Mouse (Mus musculus) forebrain, embryonic 16.5 days (tissue): Measurements from ENCODE around the gene Kbtbd2. TPM values are rescaled to one million over a fixed set of nuclear protein-coding genes. Genes with fewer than 3 reads are reported as not detected.

Experiments
- ATAC-seq: fragments of 200-750 bp; cut with Nextera tagmentation; 2 replicates; pipeline ENCODE4 v1.8.0; 2017; ENCODE audit warnings: mild to moderate bottlenecking, moderate library complexity
- H3K27ac ChIP-seq: fragments of 300-500 bp; sonication (generic); 2 replicates; pipeline ENCODE4 v1.5.1; 2014; ENCODE audit warnings: low read length, control low read depth
- H3K27me3 ChIP-seq: fragments of 300-500 bp; sonication (generic); replicated peaks from 2 replicates; pipeline ENCODE4 v1.6.1; 2014; ENCODE audit warnings: low read length; ENCODE audit not compliant: control insufficient read depth, insufficient read depth
- H3K36me3 ChIP-seq: fragments of 300-500 bp; sonication (generic); 2 replicates; pipeline ENCODE4 v1.6.1; 2014; ENCODE audit not compliant: control insufficient read depth, insufficient read depth
- H3K4me1 ChIP-seq: fragments of 300-500 bp; sonication (generic); replicated peaks from 2 replicates; pipeline ENCODE4 v1.6.1; 2014; ENCODE audit warnings: low read length; ENCODE audit not compliant: control insufficient read depth, insufficient read depth
- H3K4me2 ChIP-seq: fragments of 300-500 bp; sonication (generic); 2 replicates; pipeline ENCODE4 v1.6.1; 2014; ENCODE audit warnings: mild to moderate bottlenecking, low read length, control low read depth
- H3K4me3 ChIP-seq: fragments of 300-500 bp; sonication (generic); replicated peaks from 2 replicates; pipeline ENCODE4 v1.5.1; 2014; ENCODE audit warnings: mild to moderate bottlenecking, low read length, control low read depth
- H3K9ac ChIP-seq: fragments of 300-500 bp; sonication (generic); replicated peaks from 2 replicates; pipeline ENCODE4 v1.6.1; 2014; ENCODE audit warnings: low read depth, low read length, control low read depth
- H3K9me3 ChIP-seq: fragments of 300-500 bp; sonication (generic); 2 replicates; pipeline ENCODE4 v1.6.1; 2016; ENCODE audit warnings: low read length; ENCODE audit not compliant: control insufficient read depth
- WGBS: fragments of 180-500 bp; shearing (Covaris S2); extraction: QIAGEN DNeasy Blood & Tissue Kit; methylation state at CpG from one replicate; pipeline ENCODE4 v1.1.7; 2014; 5-methylcytosine and 5-hydroxymethylcytosine counted together
- polyA plus RNA-seq: library from polyadenylated mRNA; unstranded; fragments of >200 nt; fragmentation: Nextera tagmentation; extraction: Ambion mirVana; gene quantifications from 2 replicates; pipeline ENCODE4 v1.2.1, GENCODE M21; 2015

The Kbtbd2 gene
- polyA plus RNA-seq, 1 experiment from 2014 or later = 36.5 TPM

DNA sequence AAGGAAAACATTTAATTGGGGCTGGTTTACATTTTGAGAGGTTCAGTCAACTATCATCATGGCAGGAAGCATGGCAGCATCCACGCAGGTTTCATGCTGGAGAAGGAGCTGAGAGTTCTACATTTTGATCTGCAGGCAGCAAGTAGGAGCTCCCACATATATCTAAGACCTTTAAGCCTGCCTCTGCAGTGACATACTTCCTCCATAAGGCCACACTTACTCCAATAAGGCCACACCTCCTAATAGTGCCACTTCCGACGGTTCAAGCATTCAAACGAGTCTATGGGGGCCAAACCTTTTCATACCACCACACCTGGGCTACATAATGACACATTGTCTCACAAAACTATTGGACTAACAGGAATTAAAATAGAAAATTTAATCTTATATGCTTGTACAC, 31.9 kb downstream of the Kbtbd2 start:
- no peaks in the 10 kb centered on the region for H3K4me1 ChIP-seq
- WGBS = 86% methylated on average over 4 of the region's 4 CpGs
- no peak for ATAC-seq
- H3K27me3 ChIP-seq = no peaks in the 10 kb centered on the region
- H3K4me2 ChIP-seq = no peak overlapping the region
- no peaks in the 10 kb centered on the region for H3K9me3 ChIP-seq
- no peak overlapping the region for H3K4me3 ChIP-seq
- H3K36me3 ChIP-seq = peaks cover 17% of the 10 kb centered on the region
- no peak overlapping the region for H3K9ac ChIP-seq
- H3K27ac ChIP-seq = no peak overlapping the region

DNA sequence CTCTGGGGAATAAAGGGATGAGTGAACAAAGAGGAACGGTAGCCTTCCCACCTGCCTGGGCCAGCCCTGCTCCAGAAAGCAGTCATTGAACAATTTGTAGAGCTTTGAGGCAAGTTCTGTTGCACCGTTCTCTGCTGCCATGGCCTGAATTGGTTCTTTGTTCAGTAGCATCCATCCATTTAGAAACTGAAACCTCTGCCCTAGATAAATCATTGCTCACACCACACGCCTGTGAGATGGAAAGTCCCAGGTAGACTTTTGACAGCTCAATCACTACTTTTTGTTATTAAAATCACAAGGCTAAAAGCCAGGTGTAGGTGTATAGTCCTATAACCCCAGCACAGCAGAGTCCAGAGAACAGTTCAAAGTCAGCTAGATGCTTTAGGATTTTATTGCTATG, 32.3 kb downstream of the Kbtbd2 start:
- Histone ChIP-seq H3K9ac (no peak overlapping the region), H3K9me3 (no peaks in the 10 kb centered on the region), H3K4me3 (no peak overlapping the region), H3K4me1 (no peaks in the 10 kb centered on the region), H3K27ac (no peak overlapping the region), H3K36me3 (peaks cover 19% of the 10 kb centered on the region), H3K4me2 (no peak overlapping the region), H3K27me3 (no peaks in the 10 kb centered on the region)
- ATAC-seq = no peak
- 75% methylated on average over 3 of the region's 3 CpGs for WGBS

DNA sequence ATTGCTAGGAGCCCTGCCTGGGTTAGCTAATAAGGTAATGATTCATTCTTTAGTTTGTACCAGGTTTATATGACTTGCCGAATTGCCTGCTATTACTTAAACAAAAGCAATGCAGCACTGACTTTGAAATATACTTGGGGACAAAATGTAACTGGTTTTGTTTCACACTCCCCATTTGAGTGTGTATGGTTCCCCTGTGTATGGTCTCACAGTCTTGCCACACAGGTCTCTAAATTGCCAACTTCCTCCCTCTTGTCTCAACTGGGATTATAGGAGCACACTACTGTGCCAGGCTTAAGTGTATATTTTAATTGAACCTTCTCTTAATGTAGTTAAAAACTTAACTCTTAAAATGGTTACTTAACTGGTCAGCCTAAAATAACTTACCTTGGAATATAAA, 38.3 kb downstream of the Kbtbd2 start:
- 94% methylated on average over 1 of the region's 1 CpGs for WGBS
- Histone ChIP-seq H3K27ac (no peak overlapping the region), H3K4me3 (no peak overlapping the region), H3K27me3 (no peaks in the 10 kb centered on the region), H3K9ac (no peak overlapping the region), H3K4me1 (no peaks in the 10 kb centered on the region), H3K4me2 (no peak overlapping the region), H3K9me3 (no peaks in the 10 kb centered on the region), H3K36me3 (peaks cover 47% of the 10 kb centered on the region)
- ATAC-seq = no peak

DNA sequence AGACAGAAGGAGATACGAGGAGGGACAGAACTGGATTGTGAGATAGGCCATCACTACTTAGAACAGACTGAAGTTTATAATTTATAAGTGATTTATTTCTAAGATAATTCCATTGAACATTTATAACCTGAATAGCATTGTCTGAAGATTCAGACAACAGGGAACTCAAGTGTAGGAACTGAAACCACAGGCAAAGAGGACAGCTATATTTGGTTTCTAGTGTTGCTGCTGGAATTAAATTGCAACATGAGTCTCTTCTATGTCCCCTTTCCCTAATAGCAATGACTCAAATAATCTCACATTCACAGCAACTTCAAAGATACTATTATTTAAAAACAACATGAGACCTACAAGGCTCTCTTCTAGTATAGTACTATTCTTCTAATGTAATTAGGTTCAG, 41.5 kb downstream of the Kbtbd2 start:
- H3K9me3 ChIP-seq = no peaks in the 10 kb centered on the region
- peaks cover 47% of the 10 kb centered on the region for H3K36me3 ChIP-seq
- no peak overlapping the region for H3K9ac ChIP-seq
- H3K4me3 ChIP-seq = no peak overlapping the region
- no peaks in the 10 kb centered on the region for H3K27me3 ChIP-seq
- ATAC-seq = no peak
- H3K27ac ChIP-seq = no peak overlapping the region
- H3K4me2 ChIP-seq = no peak overlapping the region
- WGBS = 93% methylated on average over 1 of the region's 1 CpGs
- no peaks in the 10 kb centered on the region for H3K4me1 ChIP-seq

DNA sequence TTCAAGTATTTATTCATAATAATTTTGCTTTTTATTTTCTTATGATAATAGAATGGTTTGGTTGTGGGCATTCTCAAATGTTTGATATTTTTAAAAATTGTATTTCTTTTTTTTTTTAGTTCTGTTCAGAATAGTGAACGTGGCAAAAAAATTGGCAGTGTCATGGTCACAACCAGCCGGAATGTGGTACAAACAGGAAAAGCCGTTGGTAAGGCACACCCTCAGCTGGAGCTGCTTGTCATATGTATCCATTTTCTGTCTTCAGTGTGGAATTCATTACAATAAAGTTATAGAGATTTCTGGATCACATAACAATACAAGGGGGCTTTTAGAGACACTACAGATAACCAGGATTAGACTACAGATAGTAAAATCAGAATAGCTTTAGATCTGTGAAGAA, 43.9 kb downstream of the Kbtbd2 start:
- H3K4me1 ChIP-seq = no peaks in the 10 kb centered on the region
- no peak for ATAC-seq
- no peaks in the 10 kb centered on the region for H3K27me3 ChIP-seq
- H3K4me2 ChIP-seq = no peak overlapping the region
- WGBS = 94% methylated on average over 3 of the region's 3 CpGs
- H3K4me3 ChIP-seq = no peak overlapping the region
- no peaks in the 10 kb centered on the region for H3K9me3 ChIP-seq
- peaks cover 43% of the 10 kb centered on the region for H3K36me3 ChIP-seq
- H3K9ac ChIP-seq = no peak overlapping the region
- H3K27ac ChIP-seq = no peak overlapping the region

DNA sequence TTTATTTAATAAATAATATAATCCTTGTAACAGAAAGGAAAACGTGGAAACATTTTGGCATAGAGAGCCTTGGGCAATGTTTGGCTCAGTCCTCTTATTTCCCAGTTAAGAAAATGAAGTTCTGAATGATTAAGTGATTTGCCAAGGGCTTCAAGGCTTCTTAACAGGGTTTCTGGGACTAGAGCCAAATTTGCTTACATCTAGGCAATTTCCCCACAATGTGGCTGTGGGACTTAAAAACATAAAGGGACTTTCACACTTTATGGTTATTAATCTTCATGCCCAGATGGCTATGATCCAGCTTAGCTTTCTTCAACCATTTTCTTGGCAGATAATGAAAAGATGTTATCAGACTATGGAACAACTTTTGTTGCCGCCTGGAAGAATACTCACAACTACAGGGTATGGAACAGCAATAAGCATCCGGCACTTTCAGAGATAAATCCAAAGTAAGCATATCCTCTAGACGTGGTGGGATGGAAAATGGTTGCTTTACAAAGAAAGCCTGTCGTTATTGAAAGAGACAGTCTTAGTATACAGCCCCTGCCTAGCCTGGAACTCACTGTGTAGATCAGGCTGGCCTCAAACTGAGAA, 51.6 kb downstream of the Kbtbd2 start:
- H3K4me2 ChIP-seq = no peak overlapping the region
- 29% methylated on average over 5 of the region's 5 CpGs for WGBS
- no peak overlapping the region for H3K9ac ChIP-seq
- peaks cover 17% of the 10 kb centered on the region for H3K36me3 ChIP-seq
- H3K4me1 ChIP-seq = peaks cover 8% of the 10 kb centered on the region
- H3K27ac ChIP-seq = peak overlapping the region; percentile 56
- no peaks in the 10 kb centered on the region for H3K9me3 ChIP-seq
- H3K27me3 ChIP-seq = no peaks in the 10 kb centered on the region
- H3K4me3 ChIP-seq = no peak overlapping the region
- ATAC-seq = peak; percentile 79

DNA sequence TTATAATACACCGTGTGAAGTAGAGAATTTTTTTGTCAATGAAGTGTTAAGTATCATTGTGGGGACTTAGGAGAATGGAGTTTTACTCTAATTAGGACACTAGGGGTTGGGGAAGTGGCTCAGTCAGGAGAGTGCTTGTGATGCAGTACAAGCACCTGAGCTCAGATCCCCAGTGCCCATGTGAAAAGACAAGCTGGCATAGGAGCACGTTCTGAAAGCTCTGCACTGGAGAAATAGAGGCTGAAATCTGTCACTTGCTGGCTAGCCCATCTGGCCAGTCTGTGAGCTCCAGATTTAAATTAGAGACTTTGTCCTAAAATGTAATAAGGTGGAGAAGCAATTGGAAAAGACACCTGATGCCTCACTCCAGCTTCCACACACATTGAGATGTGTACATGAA, 65.1 kb downstream of the Kbtbd2 start:
- H3K27me3 ChIP-seq = no peaks in the 10 kb centered on the region
- H3K4me2 ChIP-seq = no peak overlapping the region
- H3K4me3 ChIP-seq = no peak overlapping the region
- H3K27ac ChIP-seq = no peak overlapping the region
- WGBS = 64% methylated on average over 2 of the region's 2 CpGs
- peak; percentile 54; the same call in 1 of the 2 replicates for ATAC-seq
- no peak overlapping the region for H3K9ac ChIP-seq
- H3K36me3 ChIP-seq = peaks cover 44% of the 10 kb centered on the region
- H3K9me3 ChIP-seq = no peaks in the 10 kb centered on the region
- H3K4me1 ChIP-seq = no peaks in the 10 kb centered on the region

Other genes with a start within 250 kb of the Kbtbd2 start
- gene Pde1c, start 228.7 kb downstream of the Kbtbd2 start, polyA plus RNA-seq = 7.8 and 8.0 TPM in 2 replicates
- gene Lsm5, start 93.1 kb downstream of the Kbtbd2 start, polyA plus RNA-seq = 82.1 and 85.1 TPM in 2 replicates
- gene Avl9, start 82.9 kb downstream of the Kbtbd2 start, polyA plus RNA-seq = 40.3 and 45.8 TPM in 2 replicates
- 27.5 and 40.8 TPM in 2 replicates for gene Fkbp9, start 34.2 kb upstream of the Kbtbd2 start, polyA plus RNA-seq
- 166 and 178 TPM in 2 replicates for gene Nt5c3, start 126.1 kb upstream of the Kbtbd2 start, polyA plus RNA-seq
- 0.42 and 0.46 TPM in 2 replicates for gene Vmn1r4, start 126.2 kb upstream of the Kbtbd2 start, polyA plus RNA-seq
- not detected in 2 replicates for gene Vmn1r5, start 172.5 kb upstream of the Kbtbd2 start, polyA plus RNA-seq
- gene Vmn1r6, start 199.4 kb upstream of the Kbtbd2 start, polyA plus RNA-seq = not detected in 2 replicates
- not detected in 2 replicates for gene Vmn1r7, start 227.5 kb upstream of the Kbtbd2 start, polyA plus RNA-seq
- not detected in 2 replicates for gene Vmn1r8, start 234.5 kb upstream of the Kbtbd2 start, polyA plus RNA-seq